Mouse (Mus musculus) hindbrain, embryonic 13.5 days (tissue): ENCODE measurements around the gene Nudt19. TPM values are rescaled to one million over a fixed set of nuclear protein-coding genes. Genes with fewer than 3 reads are reported as not detected.

ENCODE experiments used
- ATAC-seq: fragments of 200-750 bp; cut with Nextera tagmentation; 2 replicates; pipeline ENCODE4 v1.8.0; 2017; ENCODE audit warnings: moderate TSS enrichment; ENCODE audit not compliant: low FRiP score
- H3K27ac ChIP-seq: fragments of 300-500 bp; sonication (generic); 2 replicates; pipeline ENCODE4 v1.5.1; 2015; ENCODE audit warnings: inconsistent platforms, mild to moderate bottlenecking, moderate library complexity
- H3K27me3 ChIP-seq: fragments of 300-500 bp; sonication (generic); 2 replicates; pipeline ENCODE4 v1.6.1; 2015; ENCODE audit warnings: mild to moderate bottlenecking, inconsistent platforms
- H3K36me3 ChIP-seq: fragments of 300-500 bp; sonication (generic); 2 replicates; pipeline ENCODE4 v1.6.1; 2015; ENCODE audit warnings: mild to moderate bottlenecking, inconsistent platforms
- H3K4me1 ChIP-seq: fragments of 300-500 bp; sonication (generic); replicated peaks from 2 replicates; pipeline ENCODE4 v1.6.1; 2015; ENCODE audit warnings: inconsistent platforms
- H3K4me2 ChIP-seq: fragments of 300-500 bp; sonication (generic); 2 replicates; pipeline ENCODE4 v1.6.1; 2015; ENCODE audit warnings: inconsistent platforms, mild to moderate bottlenecking, moderate library complexity
- H3K4me3 ChIP-seq: fragments of 300-500 bp; sonication (generic); 2 replicates; pipeline ENCODE4 v1.5.1; 2015; ENCODE audit warnings: mild to moderate bottlenecking, inconsistent platforms
- H3K9ac ChIP-seq: fragments of 300-500 bp; sonication (generic); 2 replicates; pipeline ENCODE4 v1.6.1; 2015; ENCODE audit warnings: mild to moderate bottlenecking, inconsistent platforms
- H3K9me3 ChIP-seq: fragments of 300-500 bp; sonication (generic); 2 replicates; pipeline ENCODE4 v1.6.1; 2016; ENCODE audit warnings: inconsistent platforms
- WGBS: fragments of 180-500 bp; shearing (Covaris S2); methylation state at CpG from one replicate; pipeline ENCODE4 v1.1.7; 2015; 5-methylcytosine and 5-hydroxymethylcytosine counted together
- polyA plus RNA-seq: library from polyadenylated mRNA; unstranded; fragments of >200 nt; fragmentation: Nextera tagmentation; extraction: Ambion mirVana; gene quantifications from 2 replicates; pipeline ENCODE4 v1.2.1, GENCODE M21; 2015

The Nudt19 gene
- polyA plus RNA-seq, 1 experiment from 2014 or later, result 75.0 TPM

DNA sequence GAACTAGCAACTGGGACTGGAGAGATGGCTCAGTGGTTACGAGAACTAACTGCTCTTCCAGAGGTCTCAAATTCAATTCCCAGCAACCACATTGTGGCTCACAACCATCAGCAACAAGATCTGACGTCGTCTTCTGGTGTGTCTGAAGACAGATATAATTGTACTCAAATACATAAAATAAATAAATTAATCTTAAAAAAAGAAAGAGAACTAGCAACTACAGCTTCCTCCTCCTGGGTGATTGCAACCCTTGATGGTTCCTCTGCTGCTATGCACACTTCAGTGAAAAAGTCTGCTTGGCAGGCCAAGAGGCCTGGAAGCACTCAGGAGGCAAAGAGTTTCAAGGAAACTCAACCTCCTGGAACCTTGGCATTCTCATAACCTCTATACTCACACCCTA, 26.1 kb downstream of the Nudt19 start:
- Histone ChIP-seq H3K27ac (no peak overlapping the region), H3K4me3 (no peak overlapping the region), H3K9ac (no peak overlapping the region), H3K9me3 (no peaks in the 10 kb centered on the region), H3K27me3 (no peaks in the 10 kb centered on the region), H3K4me1 (no peaks in the 10 kb centered on the region), H3K4me2 (no peak overlapping the region), H3K36me3 (no peaks in the 10 kb centered on the region)
- WGBS, result 76% methylated on average over 3 of the region's 3 CpGs
- no peak for ATAC-seq

DNA sequence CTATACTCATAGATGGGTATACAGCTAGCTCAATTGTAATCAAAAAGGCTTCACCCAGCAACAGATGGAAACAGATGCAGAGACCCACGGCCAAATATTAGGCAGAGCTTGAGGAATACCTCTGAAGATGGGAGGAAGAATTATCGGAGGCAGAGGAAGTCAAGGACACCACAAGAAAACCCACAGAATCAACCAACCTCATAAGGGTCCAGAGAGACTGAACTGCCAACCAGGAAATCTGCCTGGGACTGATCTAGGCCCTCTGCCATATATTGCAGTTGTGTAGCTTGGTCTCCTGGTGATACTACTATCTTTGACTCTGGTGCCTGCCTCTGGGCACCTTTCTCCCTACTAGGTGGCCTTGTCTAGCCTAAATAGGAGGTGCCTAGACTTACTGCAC, 29.3 kb downstream of the Nudt19 start:
- H3K4me2 ChIP-seq, result no peak overlapping the region
- no peaks in the 10 kb centered on the region for H3K4me1 ChIP-seq
- H3K27me3 ChIP-seq, result no peaks in the 10 kb centered on the region
- H3K36me3 ChIP-seq, result no peaks in the 10 kb centered on the region
- H3K4me3 ChIP-seq, result no peak overlapping the region
- no peaks in the 10 kb centered on the region for H3K9me3 ChIP-seq
- WGBS, result 83% methylated on average over 2 of the region's 2 CpGs
- no peak for ATAC-seq
- H3K27ac ChIP-seq, result no peak overlapping the region
- H3K9ac ChIP-seq, result no peak overlapping the region

DNA sequence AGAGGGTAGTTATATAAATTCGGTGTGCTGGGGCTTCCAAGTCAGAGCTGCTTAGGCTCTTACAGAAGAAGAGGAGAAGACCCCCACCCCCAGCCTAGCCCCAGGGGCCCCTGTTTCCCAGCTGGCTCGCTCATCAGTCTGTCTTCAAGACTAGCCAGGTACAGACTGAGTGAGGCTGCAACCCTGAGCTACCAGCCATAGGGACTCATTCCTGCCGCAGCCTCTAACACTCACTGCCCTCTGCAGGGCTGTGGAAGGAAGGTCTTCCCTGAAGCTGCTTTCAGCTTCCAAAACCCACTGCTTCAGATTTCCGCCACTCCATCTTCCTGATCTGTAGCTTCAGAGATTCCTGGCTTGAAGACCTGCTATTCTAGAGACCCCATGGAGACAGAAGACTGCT, 54.1 kb downstream of the Nudt19 start:
- no peak overlapping the region for H3K4me2 ChIP-seq
- H3K4me3 ChIP-seq, result no peak overlapping the region
- H3K9me3 ChIP-seq, result no peaks in the 10 kb centered on the region
- WGBS, result 29% methylated on average over 4 of the region's 4 CpGs
- H3K27ac ChIP-seq, result no peak overlapping the region
- no peaks in the 10 kb centered on the region for H3K36me3 ChIP-seq
- no peaks in the 10 kb centered on the region for H3K4me1 ChIP-seq
- H3K27me3 ChIP-seq, result 0 out of 2 replicates have a peak, but pooled peaks cover 3% of the 10 kb centered on the region
- no peak overlapping the region for H3K9ac ChIP-seq
- ATAC-seq, result no peak

DNA sequence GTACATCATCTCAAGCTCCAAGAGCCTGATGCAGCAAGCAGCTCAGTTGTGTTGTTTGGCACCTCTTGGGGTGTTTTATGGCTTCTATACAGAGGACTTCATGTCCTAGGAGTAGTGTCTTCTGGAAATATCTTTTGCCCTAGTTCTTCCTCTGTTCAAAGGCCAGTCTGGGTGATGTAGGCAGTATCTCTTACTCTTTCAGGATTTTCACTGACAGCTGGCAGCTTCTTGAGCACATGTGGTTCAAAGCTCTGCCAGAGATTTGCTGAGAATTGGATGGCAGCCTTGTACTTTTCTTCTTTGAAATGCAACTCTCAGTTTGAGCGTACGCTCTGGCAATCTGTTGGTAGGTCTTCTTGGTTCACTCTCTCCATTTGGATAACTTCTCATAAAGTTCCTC, 58.6 kb downstream of the Nudt19 start:
- ATAC-seq, result no peak
- Histone ChIP-seq H3K36me3 (no peaks in the 10 kb centered on the region), H3K9ac (no peak overlapping the region), H3K4me3 (no peak overlapping the region), H3K27me3 (no peaks in the 10 kb centered on the region), H3K4me2 (no peak overlapping the region), H3K4me1 (no peaks in the 10 kb centered on the region), H3K27ac (no peak overlapping the region), H3K9me3 (no peaks in the 10 kb centered on the region)
- 97% methylated on average over 2 of the region's 2 CpGs for WGBS

Other genes with a start within 250 kb of the Nudt19 start
- gene Gpatch1, start 237.9 kb downstream of the Nudt19 start, polyA plus RNA-seq, result 20.7 and 21.4 TPM in 2 replicates
- 3.4 and 3.9 TPM in 2 replicates for gene Rhpn2, start 222.1 kb downstream of the Nudt19 start, polyA plus RNA-seq
- gene Faap24, start 159.5 kb downstream of the Nudt19 start, polyA plus RNA-seq, result 19.3 and 23.0 TPM in 2 replicates
- gene Cep89, start 159.3 kb downstream of the Nudt19 start, polyA plus RNA-seq, result 29.6 and 30.5 TPM in 2 replicates
- gene Slc7a9, start 107.5 kb downstream of the Nudt19 start, polyA plus RNA-seq, result not detected in 2 replicates
- gene Tdrd12, start 18.6 kb downstream of the Nudt19 start, polyA plus RNA-seq, result 0.43 and 0.61 TPM in 2 replicates
- gene Rgs9bp, start 29.3 kb upstream of the Nudt19 start, polyA plus RNA-seq, result 0.05 and 0.10 TPM in 2 replicates
- gene Ankrd27, start 29.9 kb upstream of the Nudt19 start, polyA plus RNA-seq, result 18.5 and 19.2 TPM in 2 replicates
- 245 and 251 TPM in 2 replicates for gene Pdcd5, start 91.2 kb upstream of the Nudt19 start, polyA plus RNA-seq
- gene Dpy19l3, start 198.2 kb upstream of the Nudt19 start, polyA plus RNA-seq, result 36.4 and 42.5 TPM in 2 replicates
- 16.9 and 18.5 TPM in 2 replicates for gene Zfp507, start 246.7 kb upstream of the Nudt19 start, polyA plus RNA-seq